Mouse (Mus musculus): Measurements from ENCODE around the gene Ttc28. TPM values are rescaled to one million over a fixed set of nuclear protein-coding genes. Genes with fewer than 3 reads are reported as not detected.

Gene Ttc28
- polyA plus RNA-seq, 1 experiment from 2014 or later: 13.0 TPM

GRCm38 (mm10) chr5:111028340-111028739 lies 148.7 kb downstream of the Ttc28 start:
- H3K4me2 ChIP-seq (ENCODE audit: low read length): no peak overlapping the region
- no peak for ATAC-seq (replicated peaks; ENCODE audit: low FRiP score, low TSS enrichment, low read depth)
- DNase-seq (ENCODE audit: low spot score): no peak
- H3K27me3 ChIP-seq (replicated peaks; ENCODE audit: control insufficient read depth, insufficient read depth, low read length): no peaks in the 10 kb centered on the region
- H3K9me3 ChIP-seq (ENCODE audit: control insufficient read depth, low read length): no peaks in the 10 kb centered on the region
- H3K36me3 ChIP-seq (ENCODE audit: control insufficient read depth, insufficient read depth, low read length): no peaks in the 10 kb centered on the region
- no peak overlapping the region for H3K27ac ChIP-seq (ENCODE audit: low read depth)
- WGBS: 37% methylated on average over 4 of the region's 4 CpGs
- H3K9ac ChIP-seq (ENCODE audit: low read length): no peak overlapping the region
- peaks cover 46% of the 10 kb centered on the region for H3K4me1 ChIP-seq (replicated peaks; ENCODE audit: control insufficient read depth, insufficient read depth, low read length)
- H3K4me3 ChIP-seq (ENCODE audit: low read depth, low read length): no peak overlapping the region

- Histone ChIP-seq H3K27ac (ENCODE audit: low read depth) (no peak overlapping the region), H3K4me2 (ENCODE audit: low read length) (no peak overlapping the region), H3K4me1 (replicated peaks; ENCODE audit: control insufficient read depth, insufficient read depth, low read length) (peaks cover 46% of the 10 kb centered on the region), H3K9me3 (ENCODE audit: control insufficient read depth, low read length) (no peaks in the 10 kb centered on the region), H3K4me3 (ENCODE audit: low read depth, low read length) (no peak overlapping the region), H3K27me3 (replicated peaks; ENCODE audit: control insufficient read depth, insufficient read depth, low read length) (no peaks in the 10 kb centered on the region), H3K36me3 (ENCODE audit: control insufficient read depth, insufficient read depth, low read length) (no peaks in the 10 kb centered on the region), H3K9ac (ENCODE audit: low read length) (no peak overlapping the region)
- DNase-seq (ENCODE audit: low spot score): no peak
- no peak for ATAC-seq (replicated peaks; ENCODE audit: low FRiP score, low TSS enrichment, low read depth)
- 61% methylated on average over 9 of the region's 9 CpGs for WGBS
Observed at GRCm38 (mm10) chr5:111028952-111029351, 149.3 kb downstream of the Ttc28 start.

DNA sequence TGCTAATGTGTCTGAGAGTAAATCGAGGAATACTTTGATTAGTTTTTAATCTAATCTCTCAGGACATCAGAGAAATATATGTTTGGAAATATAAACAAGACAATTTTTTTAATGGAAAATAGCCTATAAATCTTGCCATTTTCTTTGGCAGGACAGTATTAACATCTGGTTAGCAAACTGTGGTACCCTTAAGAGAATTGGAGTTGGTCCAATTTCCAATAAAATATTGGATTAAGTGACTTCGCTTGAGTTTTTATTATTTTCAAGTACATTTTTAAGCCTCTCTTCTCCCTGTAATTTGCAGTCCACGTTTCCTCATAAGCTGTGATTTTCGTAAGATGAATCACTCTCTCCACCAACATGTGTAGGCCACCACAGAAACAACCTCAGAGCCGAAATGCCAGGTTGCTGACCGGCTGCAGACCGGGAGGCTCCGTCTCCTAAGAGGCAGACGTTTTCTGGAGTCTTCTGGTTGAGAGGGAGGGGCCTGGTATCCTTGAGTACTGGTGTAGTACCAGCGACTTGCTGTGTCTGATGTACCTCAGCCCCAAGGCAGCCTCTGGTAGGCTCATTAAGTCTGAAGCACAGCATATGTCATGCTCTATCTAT lies 153.2 kb downstream of the Ttc28 start:
- H3K9ac ChIP-seq (ENCODE audit: low read length): no peak overlapping the region
- peaks cover 26% of the 10 kb centered on the region for H3K4me1 ChIP-seq (replicated peaks; ENCODE audit: control insufficient read depth, insufficient read depth, low read length)
- ATAC-seq (replicated peaks; ENCODE audit: low FRiP score, low TSS enrichment, low read depth) (no peak), DNase-seq (ENCODE audit: low spot score) (no peak)
- no peaks in the 10 kb centered on the region for H3K9me3 ChIP-seq (ENCODE audit: control insufficient read depth, low read length)
- H3K36me3 ChIP-seq (ENCODE audit: control insufficient read depth, insufficient read depth, low read length): no peaks in the 10 kb centered on the region
- H3K4me2 ChIP-seq (ENCODE audit: low read length): no peak overlapping the region
- no peak overlapping the region for H3K27ac ChIP-seq (ENCODE audit: low read depth)
- 61% methylated on average over 10 of the region's 10 CpGs for WGBS
- no peak overlapping the region for H3K4me3 ChIP-seq (ENCODE audit: low read depth, low read length)
- no peaks in the 10 kb centered on the region for H3K27me3 ChIP-seq (replicated peaks; ENCODE audit: control insufficient read depth, insufficient read depth, low read length)

DNA sequence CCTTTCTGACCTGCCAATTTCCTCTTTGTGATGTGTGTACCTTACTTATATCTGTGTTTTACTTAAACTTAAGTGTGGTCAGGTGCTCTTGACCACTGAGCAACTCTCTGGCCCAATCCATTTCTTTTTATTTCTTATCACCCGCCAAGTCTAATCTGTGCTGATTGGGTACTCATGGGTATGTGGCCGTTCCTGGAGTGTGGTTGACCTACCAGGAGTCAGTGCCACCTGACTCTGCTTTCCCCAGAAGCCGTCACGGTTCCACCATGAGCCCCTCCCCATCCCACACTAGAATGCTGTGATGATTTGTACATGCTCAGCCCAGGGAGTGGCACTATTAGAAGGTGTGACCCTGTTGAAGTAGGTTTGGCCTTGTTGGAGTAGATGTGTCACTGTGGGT lies 153.9 kb downstream of the Ttc28 start:
- Histone ChIP-seq H3K9ac (ENCODE audit: low read length) (no peak overlapping the region), H3K9me3 (ENCODE audit: control insufficient read depth, low read length) (no peaks in the 10 kb centered on the region), H3K27me3 (replicated peaks; ENCODE audit: control insufficient read depth, insufficient read depth, low read length) (no peaks in the 10 kb centered on the region), H3K4me2 (ENCODE audit: low read length) (no peak overlapping the region), H3K36me3 (ENCODE audit: control insufficient read depth, insufficient read depth, low read length) (no peaks in the 10 kb centered on the region), H3K4me1 (replicated peaks; ENCODE audit: control insufficient read depth, insufficient read depth, low read length) (peaks cover 25% of the 10 kb centered on the region), H3K4me3 (ENCODE audit: low read depth, low read length) (no peak overlapping the region), H3K27ac (ENCODE audit: low read depth) (no peak overlapping the region)
- no peak for DNase-seq (ENCODE audit: low spot score)
- ATAC-seq (replicated peaks; ENCODE audit: low FRiP score, low TSS enrichment, low read depth): no peak
- WGBS: 88% methylated on average over 4 of the region's 4 CpGs

DNA sequence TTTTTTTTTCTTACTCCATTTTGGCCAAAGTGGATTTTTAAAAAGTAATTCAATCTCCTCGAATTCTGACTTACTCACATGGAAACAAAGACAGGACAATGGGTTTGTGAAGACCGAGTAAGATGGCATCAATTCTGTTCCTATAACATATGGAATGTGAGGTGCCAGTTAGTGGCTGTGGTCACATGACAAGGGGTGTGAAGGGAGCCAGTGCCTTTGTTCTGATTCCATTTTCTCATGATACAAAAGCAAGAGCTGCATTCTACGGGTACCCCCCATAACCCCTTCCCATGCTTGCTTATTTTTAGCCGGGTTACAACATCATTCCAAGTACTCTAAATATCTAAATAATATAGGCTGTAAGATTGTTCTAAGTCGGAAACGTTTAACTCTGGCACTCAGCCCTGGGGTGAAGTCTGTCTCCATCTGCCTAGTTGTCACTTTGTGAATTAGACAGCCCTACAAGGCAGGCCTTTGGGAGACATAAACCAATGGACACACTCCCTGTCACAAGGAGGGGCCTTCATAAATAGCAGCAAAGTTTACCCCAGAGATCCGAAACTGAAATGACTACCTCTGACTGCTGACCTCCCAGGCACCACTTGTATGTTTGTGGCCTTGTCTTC lies 157.6 kb downstream of the Ttc28 start:
- WGBS: 64% methylated on average over 7 of the region's 7 CpGs
- no peak for ATAC-seq (replicated peaks; ENCODE audit: low FRiP score, low TSS enrichment, low read depth)
- H3K27me3 ChIP-seq (replicated peaks; ENCODE audit: control insufficient read depth, insufficient read depth, low read length): no peaks in the 10 kb centered on the region

GRCm38 (mm10) chr5:111039771-111040170 lies 160.2 kb downstream of the Ttc28 start:
- no peak overlapping the region for H3K9ac ChIP-seq (ENCODE audit: low read length)
- H3K4me1 ChIP-seq (replicated peaks; ENCODE audit: control insufficient read depth, insufficient read depth, low read length): peaks cover 19% of the 10 kb centered on the region
- H3K9me3 ChIP-seq (ENCODE audit: control insufficient read depth, low read length): no peaks in the 10 kb centered on the region
- H3K36me3 ChIP-seq (ENCODE audit: control insufficient read depth, insufficient read depth, low read length): no peaks in the 10 kb centered on the region
- no peaks in the 10 kb centered on the region for H3K27me3 ChIP-seq (replicated peaks; ENCODE audit: control insufficient read depth, insufficient read depth, low read length)
- H3K27ac ChIP-seq (ENCODE audit: low read depth): no peak overlapping the region
- H3K4me3 ChIP-seq (ENCODE audit: low read depth, low read length): no peak overlapping the region
- no peak for ATAC-seq (replicated peaks; ENCODE audit: low FRiP score, low TSS enrichment, low read depth)
- no peak for DNase-seq (ENCODE audit: low spot score)
- H3K4me2 ChIP-seq (ENCODE audit: low read length): no peak overlapping the region
- WGBS: 63% methylated on average over 6 of the region's 6 CpGs

More for the DNA sequence above, 157.6 kb downstream of the Ttc28 start:
- H3K4me2 ChIP-seq (ENCODE audit: low read length): no peak overlapping the region
- H3K9ac ChIP-seq (ENCODE audit: low read length): no peak overlapping the region
- H3K27ac ChIP-seq (ENCODE audit: low read depth): no peak overlapping the region
- no peaks in the 10 kb centered on the region for H3K36me3 ChIP-seq (ENCODE audit: control insufficient read depth, insufficient read depth, low read length)
- no peak for DNase-seq (ENCODE audit: low spot score)
- no peak overlapping the region for H3K4me3 ChIP-seq (ENCODE audit: low read depth, low read length)
- no peaks in the 10 kb centered on the region for H3K9me3 ChIP-seq (ENCODE audit: control insufficient read depth, low read length)
- peaks cover 19% of the 10 kb centered on the region for H3K4me1 ChIP-seq (replicated peaks; ENCODE audit: control insufficient read depth, insufficient read depth, low read length)

DNA sequence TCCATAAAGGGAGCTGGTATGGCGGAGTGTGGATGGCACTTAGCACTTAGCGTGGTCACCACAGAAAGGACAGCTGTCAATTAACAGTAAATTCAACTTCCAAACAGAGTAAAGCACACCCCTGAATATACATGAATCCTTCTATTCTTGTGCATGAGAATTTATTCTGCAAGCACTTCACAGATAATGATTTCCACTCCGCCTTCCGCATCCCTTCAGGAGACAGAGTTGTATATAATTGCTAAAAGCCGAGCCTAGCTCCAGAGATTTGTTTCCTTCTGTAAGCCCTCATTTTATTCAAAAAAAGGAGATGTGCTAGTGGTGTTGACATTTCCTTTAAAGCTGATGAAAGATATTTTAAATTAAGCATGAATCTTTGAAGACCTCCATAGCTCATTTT lies 162.3 kb downstream of the Ttc28 start:
- Histone ChIP-seq H3K27ac (ENCODE audit: low read depth) (no peak overlapping the region), H3K4me2 (ENCODE audit: low read length) (no peak overlapping the region), H3K4me3 (ENCODE audit: low read depth, low read length) (no peak overlapping the region), H3K36me3 (ENCODE audit: control insufficient read depth, insufficient read depth, low read length) (no peaks in the 10 kb centered on the region), H3K27me3 (replicated peaks; ENCODE audit: control insufficient read depth, insufficient read depth, low read length) (no peaks in the 10 kb centered on the region), H3K9me3 (ENCODE audit: control insufficient read depth, low read length) (no peaks in the 10 kb centered on the region), H3K4me1 (replicated peaks; ENCODE audit: control insufficient read depth, insufficient read depth, low read length) (peaks cover 36% of the 10 kb centered on the region), H3K9ac (ENCODE audit: low read length) (no peak overlapping the region)
- 66% methylated on average over 5 of the region's 5 CpGs for WGBS
- DNase-seq (ENCODE audit: low spot score): no peak
- no peak for ATAC-seq (replicated peaks; ENCODE audit: low FRiP score, low TSS enrichment, low read depth)

DNA sequence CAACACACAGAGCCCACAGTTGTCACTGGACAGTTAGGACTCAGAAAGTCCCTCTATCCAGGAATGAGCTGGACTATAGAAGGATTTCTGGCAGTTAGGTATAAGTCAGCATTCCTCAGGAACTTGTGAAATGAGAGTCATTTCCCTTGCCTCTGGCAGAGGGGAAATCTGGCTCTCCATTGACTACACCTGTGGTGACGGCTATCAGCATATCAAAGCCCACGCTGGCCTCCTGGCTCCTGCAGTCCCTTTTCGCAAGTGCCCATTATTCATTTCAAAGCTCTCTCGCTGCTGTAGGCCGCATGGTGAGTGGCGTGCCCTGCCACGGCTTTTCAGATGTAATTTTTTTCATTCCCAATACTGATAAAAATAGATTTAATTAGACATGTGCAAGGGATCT lies 164.6 kb downstream of the Ttc28 start:
- no peak overlapping the region for H3K9ac ChIP-seq (ENCODE audit: low read length)
- H3K27ac ChIP-seq (ENCODE audit: low read depth): no peak overlapping the region
- H3K27me3 ChIP-seq (replicated peaks; ENCODE audit: control insufficient read depth, insufficient read depth, low read length): no peaks in the 10 kb centered on the region
- no peaks in the 10 kb centered on the region for H3K9me3 ChIP-seq (ENCODE audit: control insufficient read depth, low read length)
- no peak overlapping the region for H3K4me3 ChIP-seq (ENCODE audit: low read depth, low read length)
- ATAC-seq (replicated peaks; ENCODE audit: low FRiP score, low TSS enrichment, low read depth): no peak
- peaks cover 33% of the 10 kb centered on the region for H3K4me1 ChIP-seq (replicated peaks; ENCODE audit: control insufficient read depth, insufficient read depth, low read length)
- no peaks in the 10 kb centered on the region for H3K36me3 ChIP-seq (ENCODE audit: control insufficient read depth, insufficient read depth, low read length)
- WGBS: 54% methylated on average over 7 of the region's 7 CpGs
- no peak overlapping the region for H3K4me2 ChIP-seq (ENCODE audit: low read length)
- no peak for DNase-seq (ENCODE audit: low spot score)

DNA sequence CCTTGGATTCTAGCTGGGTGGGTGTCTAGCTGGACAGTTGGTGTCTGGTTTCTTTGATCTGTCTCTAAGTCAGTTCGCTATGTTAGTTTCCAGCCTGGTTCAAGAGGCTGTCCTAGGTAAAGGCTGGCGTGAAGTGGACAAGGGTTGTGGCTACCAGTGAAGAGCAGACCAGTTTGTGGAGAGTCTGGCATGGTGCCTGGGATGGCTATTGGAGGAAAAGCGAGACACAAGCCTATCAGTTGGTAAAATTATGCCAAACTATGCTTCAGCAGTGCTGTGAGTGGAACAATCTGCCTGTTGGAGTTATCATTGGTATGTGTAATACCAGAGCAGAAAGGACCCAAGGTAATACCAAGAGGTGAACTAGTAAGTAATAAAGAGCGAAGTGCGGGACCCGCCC lies 166.8 kb downstream of the Ttc28 start:
- H3K4me2 ChIP-seq (ENCODE audit: low read length): no peak overlapping the region
- WGBS: 74% methylated on average over 6 of the region's 6 CpGs
- no peaks in the 10 kb centered on the region for H3K27me3 ChIP-seq (replicated peaks; ENCODE audit: control insufficient read depth, insufficient read depth, low read length)
- H3K36me3 ChIP-seq (ENCODE audit: control insufficient read depth, insufficient read depth, low read length): no peaks in the 10 kb centered on the region
- ATAC-seq (replicated peaks; ENCODE audit: low FRiP score, low TSS enrichment, low read depth) (no peak), DNase-seq (ENCODE audit: low spot score) (no peak)
- no peak overlapping the region for H3K4me3 ChIP-seq (ENCODE audit: low read depth, low read length)
- H3K9me3 ChIP-seq (ENCODE audit: control insufficient read depth, low read length): no peaks in the 10 kb centered on the region
- no peak overlapping the region for H3K9ac ChIP-seq (ENCODE audit: low read length)
- H3K27ac ChIP-seq (ENCODE audit: low read depth): no peak overlapping the region
- peaks cover 33% of the 10 kb centered on the region for H3K4me1 ChIP-seq (replicated peaks; ENCODE audit: control insufficient read depth, insufficient read depth, low read length)

Measured in intestine, embryonic 14.5 days (tissue).